Mouse (Mus musculus): ENCODE measurements around the gene Tgtp2. TPM values are rescaled to one million over a fixed set of nuclear protein-coding genes. Genes with fewer than 3 reads are reported as not detected.
"Not testable (repeated sequence)": the region's sequence is repeated elsewhere in the genome, so short reads cannot be mapped to it uniquely, and the experiment has no call there.

Tgtp2 gene
- polyA plus RNA-seq (2015; fragmentation: Nextera tagmentation; extraction: Ambion mirVana): 0.28 TPM in 1 of 2 replicates, not detected in the other

- ATAC-seq (ENCODE audit: low FRiP score, low read depth); H3K9me3 ChIP-seq: not testable (repeated sequence)
- WGBS: 79% methylated on average over 5 of the region's 5 CpGs
Observed at GRCm38 (mm10) chr11:49063713-49064469, at the start of gene Tgtp2. Tgtp2 (minus strand) TSS chr11:49064206.

GRCm38 (mm10) chr11:49112624-49113219 is 48.7 kb upstream of the Tgtp2 start:
- no peak overlapping the region for H3K9ac ChIP-seq
- no peaks in the 10 kb centered on the region for H3K9me3 ChIP-seq
- H3K27me3 ChIP-seq: no peaks in the 10 kb centered on the region
- H3K4me2 ChIP-seq (replicated peaks): no peak overlapping the region
- ATAC-seq (ENCODE audit: low FRiP score, low read depth): no peak
- no peaks in the 10 kb centered on the region for H3K4me1 ChIP-seq
- H3K27ac ChIP-seq: no peak overlapping the region
- no peaks in the 10 kb centered on the region for H3K36me3 ChIP-seq
- no peak overlapping the region for H3K4me3 ChIP-seq
- WGBS: 84% methylated on average over 6 of the region's 6 CpGs

More at GRCm38 (mm10) chr11:49063713-49064469, at the start of gene Tgtp2:
- not testable (repeated sequence) for H3K4me2 ChIP-seq (replicated peaks); H3K27me3 ChIP-seq; H3K4me1 ChIP-seq; H3K36me3 ChIP-seq; H3K27ac ChIP-seq; H3K4me3 ChIP-seq; H3K9ac ChIP-seq

GRCm38 (mm10) chr11:49111000-49111399 is 47.0 kb upstream of the Tgtp2 start:
- Histone ChIP-seq H3K4me1 (no peaks in the 10 kb centered on the region), H3K9me3 (no peaks in the 10 kb centered on the region), H3K27me3 (no peaks in the 10 kb centered on the region), H3K27ac (no peak overlapping the region), H3K36me3 (no peaks in the 10 kb centered on the region), H3K4me3 (no peak overlapping the region), H3K4me2 (replicated peaks) (no peak overlapping the region), H3K9ac (no peak overlapping the region)
- ATAC-seq (ENCODE audit: low FRiP score, low read depth): no peak
- 59% methylated on average over 1 of the region's 1 CpGs for WGBS

GRCm38 (mm10) chr11:49108833-49109232 is 44.8 kb upstream of the Tgtp2 start:
- no peak for ATAC-seq (ENCODE audit: low FRiP score, low read depth)
- 48% methylated on average over 1 of the region's 1 CpGs for WGBS

GRCm38 (mm10) chr11:49107650-49108537 is 43.9 kb upstream of the Tgtp2 start:
- Histone ChIP-seq H3K4me2 (replicated peaks) (no peak overlapping the region), H3K4me3 (no peak overlapping the region), H3K27ac (no peak overlapping the region), H3K9me3 (no peaks in the 10 kb centered on the region), H3K36me3 (no peaks in the 10 kb centered on the region), H3K27me3 (no peaks in the 10 kb centered on the region), H3K4me1 (no peaks in the 10 kb centered on the region), H3K9ac (no peak overlapping the region)
- ATAC-seq (ENCODE audit: low FRiP score, low read depth): no peak
- WGBS: 58% methylated on average over 10 of the region's 10 CpGs

More at GRCm38 (mm10) chr11:49108833-49109232, 44.8 kb upstream of the Tgtp2 start:
- Histone ChIP-seq H3K4me3 (no peak overlapping the region), H3K27me3 (no peaks in the 10 kb centered on the region), H3K27ac (no peak overlapping the region), H3K4me1 (no peaks in the 10 kb centered on the region), H3K36me3 (no peaks in the 10 kb centered on the region), H3K9me3 (no peaks in the 10 kb centered on the region), H3K9ac (no peak overlapping the region), H3K4me2 (replicated peaks) (no peak overlapping the region)

GRCm38 (mm10) chr11:49105752-49106151 is 41.7 kb upstream of the Tgtp2 start:
- H3K4me2 ChIP-seq (replicated peaks): no peak overlapping the region
- H3K27ac ChIP-seq: no peak overlapping the region
- WGBS: 68% methylated on average over 1 of the region's 1 CpGs
- H3K9me3 ChIP-seq: no peaks in the 10 kb centered on the region
- ATAC-seq (ENCODE audit: low FRiP score, low read depth): no peak
- no peaks in the 10 kb centered on the region for H3K4me1 ChIP-seq
- H3K4me3 ChIP-seq: no peak overlapping the region
- H3K9ac ChIP-seq: no peak overlapping the region
- H3K27me3 ChIP-seq: no peaks in the 10 kb centered on the region
- H3K36me3 ChIP-seq: no peaks in the 10 kb centered on the region

GRCm38 (mm10) chr11:49103047-49103693 is 39.2 kb upstream of the Tgtp2 start:
- Histone ChIP-seq H3K27ac (no peak overlapping the region), H3K4me1 (no peaks in the 10 kb centered on the region), H3K27me3 (no peaks in the 10 kb centered on the region), H3K36me3 (no peaks in the 10 kb centered on the region), H3K9me3 (no peaks in the 10 kb centered on the region), H3K4me3 (no peak overlapping the region), H3K4me2 (replicated peaks) (0 out of 2 replicates have a peak overlapping the region, but pooled peaks have one; percentile 5), H3K9ac (no peak overlapping the region)
- 11% methylated on average over 8 of the region's 8 CpGs for WGBS
- ATAC-seq (ENCODE audit: low FRiP score, low read depth): peak; percentile 66; the same call in 1 of the 2 replicates

GRCm38 (mm10) chr11:49101500-49101899 is 37.5 kb upstream of the Tgtp2 start:
- no peak overlapping the region for H3K27ac ChIP-seq
- no peaks in the 10 kb centered on the region for H3K9me3 ChIP-seq
- no peaks in the 10 kb centered on the region for H3K4me1 ChIP-seq
- no peak overlapping the region for H3K4me3 ChIP-seq
- ATAC-seq (ENCODE audit: low FRiP score, low read depth): no peak
- 60% methylated on average over 5 of the region's 5 CpGs for WGBS
- H3K27me3 ChIP-seq: no peaks in the 10 kb centered on the region
- no peak overlapping the region for H3K9ac ChIP-seq
- no peak overlapping the region for H3K4me2 ChIP-seq (replicated peaks)
- H3K36me3 ChIP-seq: no peaks in the 10 kb centered on the region

- Histone ChIP-seq H3K27me3 (no peaks in the 10 kb centered on the region), H3K36me3 (no peaks in the 10 kb centered on the region), H3K4me3 (no peak overlapping the region), H3K9me3 (no peaks in the 10 kb centered on the region), H3K27ac (no peak overlapping the region), H3K4me1 (no peaks in the 10 kb centered on the region), H3K9ac (no peak overlapping the region), H3K4me2 (replicated peaks) (no peak overlapping the region)
- WGBS: 80% methylated on average over 3 of the region's 3 CpGs
- ATAC-seq (ENCODE audit: low FRiP score, low read depth): no peak
Observed at GRCm38 (mm10) chr11:49100409-49100808, 36.4 kb upstream of the Tgtp2 start.

- H3K36me3 ChIP-seq: no peaks in the 10 kb centered on the region
- H3K4me2 ChIP-seq (replicated peaks): no peak overlapping the region
- no peak for ATAC-seq (ENCODE audit: low FRiP score, low read depth)
- H3K4me3 ChIP-seq: no peak overlapping the region
- H3K9me3 ChIP-seq: no peaks in the 10 kb centered on the region
- H3K27me3 ChIP-seq: no peaks in the 10 kb centered on the region
- no peaks in the 10 kb centered on the region for H3K4me1 ChIP-seq
- no peak overlapping the region for H3K9ac ChIP-seq
- H3K27ac ChIP-seq: no peak overlapping the region
- WGBS: 85% methylated on average over 4 of the region's 4 CpGs
Observed at GRCm38 (mm10) chr11:49095367-49095766, 31.4 kb upstream of the Tgtp2 start.

GRCm38 (mm10) chr11:49093861-49094660 is 30.1 kb upstream of the Tgtp2 start:
- Histone ChIP-seq H3K9ac (no peak overlapping the region), H3K36me3 (no peaks in the 10 kb centered on the region), H3K4me3 (no peak overlapping the region), H3K27me3 (no peaks in the 10 kb centered on the region), H3K9me3 (no peaks in the 10 kb centered on the region), H3K4me2 (replicated peaks) (no peak overlapping the region), H3K27ac (no peak overlapping the region), H3K4me1 (no peaks in the 10 kb centered on the region)
- ATAC-seq (ENCODE audit: low FRiP score, low read depth): no peak
- 78% methylated on average over 6 of the region's 6 CpGs for WGBS

Data from limb, embryonic 13.5 days (tissue).